Mouse (Mus musculus) embryonic facial prominence, embryonic 11.5 days (tissue): ENCODE measurements around the gene Sfn. TPM values are rescaled to one million over a fixed set of nuclear protein-coding genes. Genes with fewer than 3 reads are reported as not detected.

Experiments
- ATAC-seq: fragments of 200-750 bp; cut with Nextera tagmentation; replicated peaks from 2 replicates; pipeline ENCODE4 v1.8.0; 2017; ENCODE audit warnings: low read depth; ENCODE audit not compliant: insufficient number of reproducible peaks, low FRiP score, low TSS enrichment
- DNase-seq: peaks from one replicate; pipeline ENCODE4 v3.0.0-alpha.2; 2015; ENCODE audit warnings: low spot score
- H3K27ac ChIP-seq: fragments of 300-500 bp; sonication (generic); replicated peaks from 2 replicates; pipeline ENCODE4 v1.5.1; 2014; ENCODE audit warnings: mild to moderate bottlenecking, low read depth, low read length, control low read depth
- H3K27me3 ChIP-seq: fragments of 300-500 bp; sonication (generic); 2 replicates; pipeline ENCODE4 v1.6.1; 2014; ENCODE audit warnings: mild to moderate bottlenecking, low read length, moderate library complexity, mixed read lengths; ENCODE audit not compliant: control insufficient read depth, insufficient read depth
- H3K36me3 ChIP-seq: fragments of 300-500 bp; sonication (generic); replicated peaks from 2 replicates; pipeline ENCODE4 v1.6.1; 2014; ENCODE audit warnings: low read depth, mild to moderate bottlenecking, low read length, moderate library complexity, mixed read lengths; ENCODE audit not compliant: control insufficient read depth, insufficient read depth
- H3K4me1 ChIP-seq: fragments of 300-500 bp; sonication (generic); 2 replicates; pipeline ENCODE4 v1.6.1; 2014; ENCODE audit warnings: low read length, mixed read lengths; ENCODE audit not compliant: control insufficient read depth, insufficient read depth
- H3K4me2 ChIP-seq: fragments of 300-500 bp; sonication (generic); 2 replicates; pipeline ENCODE4 v1.6.1; 2014; ENCODE audit warnings: low read depth, mild to moderate bottlenecking, control low read depth, low read length, moderate library complexity
- H3K4me3 ChIP-seq: fragments of 300-500 bp; sonication (generic); 2 replicates; pipeline ENCODE4 v1.5.1; 2014; ENCODE audit warnings: low read depth, low read length, control low read depth
- H3K9ac ChIP-seq: fragments of 300-500 bp; sonication (generic); replicated peaks from 2 replicates; pipeline ENCODE4 v1.6.1; 2014; ENCODE audit warnings: mild to moderate bottlenecking, control low read depth, low read length
- H3K9me3 ChIP-seq: fragments of 300-500 bp; sonication (generic); replicated peaks from 2 replicates; pipeline ENCODE4 v1.6.1; 2016; ENCODE audit warnings: mild to moderate bottlenecking, low read length, inconsistent platforms, mixed read lengths; ENCODE audit not compliant: control insufficient read depth
- WGBS: fragments of 180-500 bp; shearing (Covaris S2); extraction: QIAGEN DNeasy Blood & Tissue Kit; methylation state at CpG from one replicate; pipeline ENCODE4 v1.1.7; 2014; 5-methylcytosine and 5-hydroxymethylcytosine counted together
- polyA plus RNA-seq: library from polyadenylated mRNA; unstranded; fragments of >200 nt; fragmentation: Nextera tagmentation; extraction: Ambion mirVana; gene quantifications from 2 replicates; pipeline ENCODE4 v1.2.1, GENCODE M21; 2014

Sfn gene
- polyA plus RNA-seq, 1 experiment from 2014 or later: 32.4 TPM

DNA sequence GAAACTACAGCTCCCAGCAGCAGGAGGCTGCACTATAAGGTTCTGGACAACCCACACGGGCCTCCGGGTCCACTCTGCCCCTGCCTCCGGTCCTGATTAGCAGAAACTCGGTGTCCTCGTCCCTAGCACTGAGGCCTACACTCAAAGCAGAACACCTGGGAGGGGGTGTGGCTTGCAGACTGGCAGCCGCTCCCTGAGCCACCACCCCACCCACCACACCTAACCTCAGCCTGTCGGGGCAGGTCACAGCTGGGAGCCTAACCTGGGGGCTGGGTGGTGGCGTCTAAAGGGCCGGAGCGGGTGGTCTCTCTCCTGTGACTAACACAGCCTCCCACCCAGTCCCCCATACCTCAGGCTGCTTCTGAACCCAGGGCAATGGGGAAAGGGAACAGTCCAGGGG lies 5.3 kb upstream of the Sfn start:
- Histone ChIP-seq H3K9ac (no peak overlapping the region), H3K4me1 (no peaks in the 10 kb centered on the region), H3K27ac (no peak overlapping the region; the same call in 1 of the 2 replicates), H3K4me3 (no peak overlapping the region), H3K36me3 (no peaks in the 10 kb centered on the region; the same call in 1 of the 2 replicates), H3K9me3 (no peaks in the 10 kb centered on the region), H3K4me2 (no peak overlapping the region), H3K27me3 (peaks cover 4% of the 10 kb centered on the region; the same call in 1 of the 2 replicates)
- ATAC-seq: no peak
- 67% methylated on average over 10 of the region's 10 CpGs for WGBS
- no peak for DNase-seq

DNA sequence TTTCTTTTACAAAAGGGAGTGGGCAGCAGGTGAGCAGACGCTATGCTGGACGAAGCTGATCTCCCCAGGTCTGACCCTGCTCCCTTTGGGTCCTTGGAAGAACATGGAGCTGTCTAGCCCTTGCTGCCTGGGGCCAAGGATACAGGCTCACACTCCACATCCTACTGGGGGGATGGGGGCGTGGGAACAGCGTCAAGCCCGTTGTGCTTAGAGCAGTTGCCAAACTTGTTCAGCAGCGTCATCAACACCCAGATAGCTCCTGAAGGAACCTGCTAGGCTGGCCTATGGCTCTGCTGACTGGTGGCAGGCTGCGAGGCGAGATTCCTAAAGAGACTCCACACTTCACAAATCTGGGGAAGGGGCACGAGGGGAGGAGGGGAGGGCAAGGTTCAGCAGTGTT lies 3.4 kb upstream of the Sfn start:
- Histone ChIP-seq H3K9ac (no peak overlapping the region), H3K27me3 (peaks cover 12% of the 10 kb centered on the region), H3K9me3 (no peaks in the 10 kb centered on the region), H3K4me2 (no peak overlapping the region), H3K27ac (peak overlapping the region; percentile 41; the same call in 1 of the 2 replicates), H3K36me3 (no peaks in the 10 kb centered on the region; the same call in 1 of the 2 replicates), H3K4me3 (no peak overlapping the region), H3K4me1 (peaks cover 3% of the 10 kb centered on the region; the same call in 1 of the 2 replicates)
- 45% methylated on average over 9 of the region's 9 CpGs for WGBS
- ATAC-seq (0 out of 2 replicates have a peak, but pooled peaks have one; percentile 14), DNase-seq (peak; percentile 60)

DNA sequence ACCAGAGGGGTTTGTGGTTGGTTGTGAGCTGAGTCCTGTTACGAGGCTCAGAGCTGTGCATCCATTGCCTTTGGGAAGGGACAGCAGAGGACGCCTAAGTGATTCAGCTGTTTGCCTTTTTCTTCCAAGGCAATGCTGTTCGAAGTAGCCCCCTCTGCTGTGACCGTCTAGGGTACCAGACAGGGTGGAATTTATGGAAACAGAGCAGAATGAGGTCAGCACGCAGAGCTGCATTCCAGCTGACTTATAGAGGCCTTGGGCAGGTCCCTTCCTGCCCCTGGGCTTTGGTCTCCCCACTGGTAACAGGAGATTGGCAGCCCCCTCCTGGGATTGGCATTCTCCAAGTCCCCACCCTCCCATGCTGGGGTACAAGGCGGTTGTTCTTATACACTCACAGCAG lies 2.9 kb upstream of the Sfn start:
- DNase-seq (peak; percentile 29), ATAC-seq (no peak)
- no peak overlapping the region for H3K4me3 ChIP-seq
- H3K27me3 ChIP-seq: peaks cover 15% of the 10 kb centered on the region
- H3K36me3 ChIP-seq: no peaks in the 10 kb centered on the region; the same call in 1 of the 2 replicates
- no peak overlapping the region for H3K9ac ChIP-seq
- no peak overlapping the region for H3K27ac ChIP-seq
- no peak overlapping the region for H3K4me2 ChIP-seq
- no peaks in the 10 kb centered on the region for H3K9me3 ChIP-seq
- H3K4me1 ChIP-seq: peaks cover 3% of the 10 kb centered on the region; the same call in 1 of the 2 replicates
- WGBS: 49% methylated on average over 6 of the region's 6 CpGs

DNA sequence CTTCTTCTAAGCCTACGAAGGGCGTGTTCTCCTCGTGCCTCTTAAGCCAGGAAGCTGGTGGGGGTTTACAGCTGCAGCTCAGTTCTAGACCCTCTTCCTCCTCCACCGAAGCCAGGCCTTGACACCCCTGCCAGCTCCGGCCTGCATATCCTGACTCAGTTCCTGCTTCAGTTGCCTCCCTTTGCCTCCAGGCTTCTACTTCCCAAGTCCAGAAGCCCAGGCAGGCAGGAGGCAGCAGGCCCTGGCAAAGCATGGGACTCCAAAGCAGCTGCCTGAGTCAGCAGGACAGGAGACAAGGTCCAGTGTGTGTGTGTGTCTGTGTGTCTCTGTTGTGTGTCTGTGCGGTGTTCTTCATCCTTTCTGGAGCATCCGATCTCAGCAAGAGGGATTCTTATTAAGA lies 2.2 kb upstream of the Sfn start:
- Histone ChIP-seq H3K9ac (no peak overlapping the region), H3K4me1 (peaks cover 3% of the 10 kb centered on the region; the same call in 1 of the 2 replicates), H3K36me3 (no peaks in the 10 kb centered on the region; the same call in 1 of the 2 replicates), H3K4me3 (no peak overlapping the region), H3K27ac (no peak overlapping the region), H3K27me3 (peaks cover 15% of the 10 kb centered on the region), H3K9me3 (no peaks in the 10 kb centered on the region), H3K4me2 (no peak overlapping the region)
- DNase-seq (no peak), ATAC-seq (no peak)
- 86% methylated on average over 7 of the region's 7 CpGs for WGBS

DNA sequence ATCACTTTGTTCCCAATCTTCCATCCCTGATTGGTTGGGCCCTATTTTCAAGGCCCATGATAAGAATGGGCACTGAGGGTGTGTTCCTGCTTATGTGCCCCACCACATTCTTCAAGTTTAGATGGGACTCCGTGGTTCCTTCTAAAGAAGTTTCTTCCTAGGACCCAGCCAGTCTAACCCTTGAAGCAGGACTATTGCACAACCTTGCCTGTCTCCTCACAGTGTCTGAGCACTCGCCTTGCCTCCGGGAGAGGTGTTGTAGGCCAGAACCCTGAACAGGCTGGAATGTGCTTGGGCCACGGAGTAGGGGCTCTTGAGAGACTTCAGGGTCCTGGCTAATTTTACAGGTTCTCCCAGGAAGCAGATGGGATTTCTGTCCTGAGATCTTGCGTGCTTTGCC lies 1.1 kb upstream of the Sfn start:
- H3K27me3 ChIP-seq: peaks cover 20% of the 10 kb centered on the region
- H3K36me3 ChIP-seq: no peaks in the 10 kb centered on the region
- H3K27ac ChIP-seq: no peak overlapping the region
- H3K4me3 ChIP-seq: no peak overlapping the region
- no peak overlapping the region for H3K4me2 ChIP-seq
- 89% methylated on average over 5 of the region's 5 CpGs for WGBS
- H3K4me1 ChIP-seq: peaks cover 3% of the 10 kb centered on the region; the same call in 1 of the 2 replicates
- ATAC-seq: no peak
- no peaks in the 10 kb centered on the region for H3K9me3 ChIP-seq
- DNase-seq: no peak
- no peak overlapping the region for H3K9ac ChIP-seq

DNA sequence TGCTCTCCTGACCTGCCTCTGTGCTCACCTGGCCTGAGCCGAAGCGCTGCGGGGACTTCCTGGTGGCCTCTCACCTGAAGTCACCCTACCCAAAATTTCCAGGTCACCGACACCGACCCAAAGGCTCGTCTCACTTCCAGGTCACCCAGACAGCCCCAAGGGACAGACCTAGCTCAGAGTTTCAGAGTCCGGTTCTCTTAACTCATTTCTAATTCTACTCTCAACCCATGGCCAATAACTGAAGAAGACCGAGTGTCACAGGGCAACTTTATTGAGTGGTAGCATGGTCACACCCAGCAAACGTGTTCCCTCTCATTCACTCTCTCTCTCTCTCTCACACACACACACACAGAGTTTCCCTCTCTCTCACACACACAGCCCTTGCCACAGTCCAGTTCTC lies 1.7 kb downstream of the Sfn start:
- Histone ChIP-seq H3K4me2 (peak overlapping the region; percentile 84), H3K27ac (no peak overlapping the region), H3K9ac (peak overlapping the region; percentile 51), H3K9me3 (no peaks in the 10 kb centered on the region), H3K4me1 (peaks cover 3% of the 10 kb centered on the region; the same call in 1 of the 2 replicates), H3K36me3 (no peaks in the 10 kb centered on the region), H3K27me3 (peaks cover 20% of the 10 kb centered on the region), H3K4me3 (peak overlapping the region; percentile 46)
- WGBS: 16% methylated on average over 9 of the region's 9 CpGs
- DNase-seq (no peak), ATAC-seq (no peak)

DNA sequence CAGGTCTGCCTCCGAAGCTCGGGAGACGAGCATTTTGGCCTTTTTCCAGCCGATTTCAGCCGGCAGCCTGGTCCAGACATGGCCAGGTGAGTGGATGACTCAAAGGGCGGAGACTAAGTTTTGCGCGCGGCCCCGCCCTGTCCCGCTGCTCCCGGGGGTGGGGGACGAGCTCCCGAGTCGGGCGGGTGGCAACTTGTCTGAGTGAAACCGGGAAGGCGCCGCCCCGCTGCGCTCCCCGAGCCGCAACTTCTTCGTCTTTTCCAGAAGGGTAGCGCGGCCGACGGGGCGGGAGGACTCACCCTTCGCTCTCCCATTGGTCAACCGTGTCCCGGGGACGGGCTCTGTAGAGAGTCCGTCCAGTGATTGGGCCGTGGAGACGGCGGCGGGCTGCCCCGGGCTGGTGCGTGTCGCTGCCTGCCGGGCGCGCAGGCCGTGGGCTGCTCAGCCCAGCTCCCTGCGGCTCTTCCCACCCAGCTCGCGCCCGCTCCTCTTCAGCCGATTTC lies 2.3 kb downstream of the Sfn start:
- Histone ChIP-seq H3K9me3 (no peaks in the 10 kb centered on the region), H3K36me3 (no peaks in the 10 kb centered on the region), H3K4me3 (peak overlapping the region; percentile 46), H3K27ac (no peak overlapping the region), H3K9ac (peak overlapping the region; percentile 51), H3K4me2 (peak overlapping the region; percentile 84), H3K4me1 (peaks cover 3% of the 10 kb centered on the region; the same call in 1 of the 2 replicates), H3K27me3 (peaks cover 20% of the 10 kb centered on the region)
- DNase-seq (peak; percentile 91), ATAC-seq (peak; percentile 93)
- under 1% methylated on average over 50 of the region's 50 CpGs for whole genome bisulfite sequencing

DNA sequence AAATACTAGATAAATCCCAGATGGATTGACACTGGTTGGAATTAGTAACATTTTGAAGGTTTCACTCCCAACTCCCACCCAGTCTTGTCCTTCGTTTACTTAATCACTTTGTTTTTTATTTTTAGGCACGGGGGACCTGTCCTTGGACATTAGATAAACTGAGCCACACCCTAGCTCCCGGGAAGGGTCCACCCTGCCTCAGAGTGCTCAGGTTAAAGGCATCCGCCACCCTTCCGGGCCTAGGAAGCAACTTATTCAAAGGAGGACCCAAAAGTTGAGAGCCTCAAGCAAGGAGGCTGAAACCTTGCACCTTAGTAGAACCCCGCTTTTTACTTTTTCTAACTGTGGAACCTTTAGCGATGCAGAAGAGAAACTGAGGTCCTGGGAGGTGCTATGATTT lies 2.9 kb downstream of the Sfn start:
- Histone ChIP-seq H3K9ac (peak overlapping the region; percentile 51), H3K27ac (no peak overlapping the region), H3K4me2 (peak overlapping the region; percentile 84), H3K4me3 (peak overlapping the region; percentile 46), H3K27me3 (peaks cover 20% of the 10 kb centered on the region), H3K4me1 (peaks cover 3% of the 10 kb centered on the region; the same call in 1 of the 2 replicates), H3K36me3 (no peaks in the 10 kb centered on the region), H3K9me3 (no peaks in the 10 kb centered on the region)
- WGBS: 22% methylated on average over 7 of the region's 7 CpGs
- DNase-seq (no peak), ATAC-seq (no peak)
